Mouse (Mus musculus): ENCODE results near the gene Coa7.

- no peak for TF ChIP-seq POLR2A (IDR thresholded peaks at IDR 0.05; ENCODE audit: insufficient read depth, low read depth, low read length)
- TF ChIP-seq CTCF (IDR thresholded peaks at IDR 0.05), result no peak
- no peak for TF ChIP-seq EP300 (IDR thresholded peaks at IDR 0.05; ENCODE audit: insufficient read depth, low read depth, low read length)
These were observed 19.2 kb downstream of the Coa7 start for GRCm38 (mm10) chr4:108347111-108347510.

Data from heart, adult 2 months (tissue).